Mouse (Mus musculus) adrenal gland, postnatal 4 days (tissue): ENCODE data around the gene A730009L09Rik. TPM values are rescaled to one million over a fixed set of nuclear protein-coding genes. Genes with fewer than 3 reads are reported as not detected.

Experiments used
- DNase-seq, 2 experiments: peaks; one replicate each; pipeline ENCODE4 v3.0.0; 2021 to 2022; ENCODE audit warnings: low spot score in 2 of 2, mixed read lengths in 2 of 2
- long read RNA-seq, 2 experiments: library from polyadenylated mRNA; stranded (forward); transcript quantifications; one replicate each; pipeline ENCODE4 v2.0.0; 2021
- total RNA-seq, 2 experiments: library from RNA; stranded (reverse); gene quantifications; 2 replicates each; pipeline ENCODE4 v1.2.3; 2021

Gene A730009L09Rik
- not detected for total RNA-seq
- long read RNA-seq, experiment 1, result 0 reads
- long read RNA-seq, experiment 2, result 0 reads

- DNase-seq, result no peak
These were observed at the start of gene A730009L09Rik for GRCm38 (mm10) chr16:84514821-84515220. TSS of gene A730009L09Rik (plus strand) at chr16:84515121.

- no peak for DNase-seq
These were observed 49.2 kb upstream of the A730009L09Rik start for GRCm38 (mm10) chr16:84465581-84466165.

- no peak for DNase-seq
These were observed 46.0 kb upstream of the A730009L09Rik start for GRCm38 (mm10) chr16:84468898-84469297.

GRCm38 (mm10) chr16:84469994-84470393 is 44.9 kb upstream of the A730009L09Rik start:
- no peak for DNase-seq

GRCm38 (mm10) chr16:84473406-84473805 is 41.5 kb upstream of the A730009L09Rik start:
- no peak for DNase-seq

GRCm38 (mm10) chr16:84474712-84475111 is 40.2 kb upstream of the A730009L09Rik start:
- DNase-seq, result no peak

- DNase-seq, result no peak
These were observed 38.0 kb upstream of the A730009L09Rik start for GRCm38 (mm10) chr16:84476948-84477347.

GRCm38 (mm10) chr16:84477528-84477927 is 37.4 kb upstream of the A730009L09Rik start:
- no peak for DNase-seq

- DNase-seq, result no peak
These were observed 37.0 kb upstream of the A730009L09Rik start for GRCm38 (mm10) chr16:84477952-84478351.

- DNase-seq, result no peak
These were observed 29.0 kb upstream of the A730009L09Rik start for GRCm38 (mm10) chr16:84485931-84486330.

- no peak for DNase-seq
These were observed 20.1 kb upstream of the A730009L09Rik start for GRCm38 (mm10) chr16:84494818-84495217.

GRCm38 (mm10) chr16:84495438-84495837 is 19.5 kb upstream of the A730009L09Rik start:
- no peak for DNase-seq

GRCm38 (mm10) chr16:84507681-84508080 is 7.2 kb upstream of the A730009L09Rik start:
- no peak for DNase-seq

GRCm38 (mm10) chr16:84521975-84522635 is 7.2 kb downstream of the A730009L09Rik start:
- no peak for DNase-seq

GRCm38 (mm10) chr16:84523061-84523460 is 8.1 kb downstream of the A730009L09Rik start:
- DNase-seq, result no peak

- DNase-seq, result peak in 1 of 2 experiments; percentile 26
These were observed 12.5 kb downstream of the A730009L09Rik start for GRCm38 (mm10) chr16:84527375-84527774.

- DNase-seq, result no peak
These were observed 17.9 kb downstream of the A730009L09Rik start for GRCm38 (mm10) chr16:84532803-84533202.

GRCm38 (mm10) chr16:84546059-84546458 is 31.1 kb downstream of the A730009L09Rik start:
- DNase-seq, result no peak

- DNase-seq, result no peak
These were observed 34.2 kb downstream of the A730009L09Rik start for GRCm38 (mm10) chr16:84549122-84549521.

GRCm38 (mm10) chr16:84550445-84550844 is 35.5 kb downstream of the A730009L09Rik start:
- no peak for DNase-seq

GRCm38 (mm10) chr16:84553981-84554380 is 39.1 kb downstream of the A730009L09Rik start:
- no peak for DNase-seq

GRCm38 (mm10) chr16:84558113-84558917 is 43.4 kb downstream of the A730009L09Rik start:
- DNase-seq, result no peak
